Mouse (Mus musculus): ENCODE measurements around the gene Yipf3. TPM values are rescaled to one million over a fixed set of nuclear protein-coding genes. Genes with fewer than 3 reads are reported as not detected.

The Yipf3 gene
- total RNA-seq, 1 experiment: 59.3 TPM

- Histone ChIP-seq H3K9ac (ENCODE audit: insufficient read depth, low read depth, low read length, poor library complexity, severe bottlenecking) (no peak overlapping the region), H3K4me3 (ENCODE audit: insufficient read depth in 1 of 2, low read depth in 1 of 2, low read length in 2 of 2, poor library complexity in 1 of 2, severe bottlenecking in 1 of 2) (no peak overlapping the region), H3K36me3 (ENCODE audit: control insufficient read depth, insufficient read depth, low read length, poor library complexity, severe bottlenecking) (peaks cover 24% of the 10 kb centered on the region; the same call in 1 of the 2 replicates)
Observed at GRCm38 (mm10) chr17:46278011-46278765, 30.3 kb downstream of the Yipf3 start.

GRCm38 (mm10) chr17:46282483-46283123 is 34.7 kb downstream of the Yipf3 start, which contains the start of gene Tjap1:
Gene Tjap1, minus strand, starts transcription at chr17:46283026.
- H3K9ac ChIP-seq (ENCODE audit: insufficient read depth, low read depth, low read length, poor library complexity, severe bottlenecking): peak within 1 kb of the TSS; percentile 97
- H3K4me1 ChIP-seq (ENCODE audit: control insufficient read depth in 2 of 2, insufficient read depth in 2 of 2, low read length in 2 of 2, poor library complexity in 1 of 2): peaks cover 6 to 16% of the 10 kb centered on the region in 2 experiments
- peak; percentile 79 for TF ChIP-seq ZNF384 (IDR thresholded peaks at IDR 0.05; ENCODE audit: low read depth, low read length)
- 0 out of 2 replicates have a peak, but pooled peaks have one; percentile 60 for TF ChIP-seq HCFC1 (IDR thresholded peaks at IDR 0.05; ENCODE audit: borderline replicate concordance, insufficient read depth, low read length)
- no peak for TF ChIP-seq ZC3H11A (IDR thresholded peaks at IDR 0.05; ENCODE audit: borderline replicate concordance, low read depth, low read length)
- TF ChIP-seq CHD2 (IDR thresholded peaks at IDR 0.05; ENCODE audit: low read depth, low read length): 0 out of 2 replicates have a peak, but pooled peaks have one; percentile 37
- no peak for TF ChIP-seq MAFK (IDR thresholded peaks at IDR 0.05; ENCODE audit: insufficient read depth, low read depth, low read length)
- H3K9me3 ChIP-seq (ENCODE audit: control insufficient read depth, insufficient read depth, low read depth, low read length): no peaks in the 10 kb centered on the region
- peak; percentile 93 for DNase-seq (ENCODE audit: low read depth, low spot score)
- peaks cover 15% of the 10 kb centered on the region; the same call in 1 of the 2 replicates for H3K36me3 ChIP-seq (ENCODE audit: control insufficient read depth, insufficient read depth, low read length, poor library complexity, severe bottlenecking)
- H3K4me3 ChIP-seq (ENCODE audit: insufficient read depth in 1 of 2, low read depth in 1 of 2, low read length in 2 of 2, poor library complexity in 1 of 2, severe bottlenecking in 1 of 2): peak within 1 kb of the TSS; percentile 88 to 95
- peak within 1 kb of the TSS; percentile 95 for H3K27ac ChIP-seq (ENCODE audit: insufficient read depth, low read depth, low read length, poor library complexity, severe bottlenecking)
- in situ Hi-C loops (cut with MboI; ENCODE audit: low sequenced_read_pairs in 2 of 2, unreplicated experiment in 2 of 2): no loop called here

More at GRCm38 (mm10) chr17:46278011-46278765, 30.3 kb downstream of the Yipf3 start:
- Histone ChIP-seq H3K27ac (ENCODE audit: insufficient read depth, low read depth, low read length, poor library complexity, severe bottlenecking) (no peak overlapping the region), H3K4me1 (ENCODE audit: control insufficient read depth in 2 of 2, insufficient read depth in 2 of 2, low read length in 2 of 2, poor library complexity in 1 of 2) (peaks cover 3 to 12% of the 10 kb centered on the region in 2 experiments; a peak in 3 of 4 replicates), H3K9me3 (ENCODE audit: control insufficient read depth, insufficient read depth, low read depth, low read length) (no peaks in the 10 kb centered on the region)
- in situ Hi-C loops (cut with MboI; ENCODE audit: low sequenced_read_pairs in 2 of 2, unreplicated experiment in 2 of 2): no loop called here
- no peak for TF ChIP-seq ZC3H11A (IDR thresholded peaks at IDR 0.05; ENCODE audit: borderline replicate concordance, low read depth, low read length)
- no peak for TF ChIP-seq MAFK (IDR thresholded peaks at IDR 0.05; ENCODE audit: insufficient read depth, low read depth, low read length)
- TF ChIP-seq ZNF384 (IDR thresholded peaks at IDR 0.05; ENCODE audit: low read depth, low read length): no peak
- TF ChIP-seq CHD2 (IDR thresholded peaks at IDR 0.05; ENCODE audit: low read depth, low read length): no peak
- TF ChIP-seq HCFC1 (IDR thresholded peaks at IDR 0.05; ENCODE audit: borderline replicate concordance, insufficient read depth, low read length): no peak
- DNase-seq (ENCODE audit: low read depth, low spot score): no peak

DNA sequence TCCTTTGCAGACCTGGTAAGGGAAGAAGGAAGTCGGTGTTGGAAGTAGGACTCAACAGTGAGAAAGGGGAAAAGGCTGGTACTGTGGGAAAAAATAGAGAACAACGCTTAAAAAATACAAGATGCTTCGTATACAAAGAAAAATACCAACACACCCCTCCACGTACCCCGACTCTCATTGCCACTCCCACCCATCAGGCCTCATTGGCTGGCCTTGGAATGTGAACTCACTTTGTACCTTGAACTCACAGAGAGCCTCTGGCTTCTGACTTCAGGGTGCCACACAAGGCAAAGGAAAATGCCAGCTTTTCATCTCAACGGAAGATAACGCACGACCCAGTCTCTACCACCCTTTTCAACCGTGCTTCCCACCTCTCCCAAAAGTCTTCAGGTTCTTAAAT is 35.3 kb downstream of the Yipf3 start:
- Histone ChIP-seq H3K4me3 (ENCODE audit: insufficient read depth in 1 of 2, low read depth in 1 of 2, low read length in 2 of 2, poor library complexity in 1 of 2, severe bottlenecking in 1 of 2) (peak overlapping the region; percentile 88 to 95; a peak in 2 of 4 replicates), H3K36me3 (ENCODE audit: control insufficient read depth, insufficient read depth, low read length, poor library complexity, severe bottlenecking) (peaks cover 13% of the 10 kb centered on the region; the same call in 1 of the 2 replicates), H3K4me1 (ENCODE audit: control insufficient read depth in 2 of 2, insufficient read depth in 2 of 2, low read length in 2 of 2, poor library complexity in 1 of 2) (peaks cover 8 to 19% of the 10 kb centered on the region in 2 experiments), H3K27ac (ENCODE audit: insufficient read depth, low read depth, low read length, poor library complexity, severe bottlenecking) (no peak overlapping the region), H3K9ac (ENCODE audit: insufficient read depth, low read depth, low read length, poor library complexity, severe bottlenecking) (no peak overlapping the region; the same call in 1 of the 2 replicates), H3K9me3 (ENCODE audit: control insufficient read depth, insufficient read depth, low read depth, low read length) (no peaks in the 10 kb centered on the region)
- in situ Hi-C loops (cut with MboI; ENCODE audit: low sequenced_read_pairs in 2 of 2, unreplicated experiment in 2 of 2): no loop called here
- TF ChIP-seq HCFC1 (IDR thresholded peaks at IDR 0.05; ENCODE audit: borderline replicate concordance, insufficient read depth, low read length) (no peak), ZNF384 (IDR thresholded peaks at IDR 0.05; ENCODE audit: low read depth, low read length) (no peak), ZC3H11A (IDR thresholded peaks at IDR 0.05; ENCODE audit: borderline replicate concordance, low read depth, low read length) (no peak), MAFK (IDR thresholded peaks at IDR 0.05; ENCODE audit: insufficient read depth, low read depth, low read length) (no peak), CHD2 (IDR thresholded peaks at IDR 0.05; ENCODE audit: low read depth, low read length) (no peak)
- no peak for DNase-seq (ENCODE audit: low read depth, low spot score)

GRCm38 (mm10) chr17:46283911-46284310 is 36.0 kb downstream of the Yipf3 start:
- no peaks in the 10 kb centered on the region for H3K9me3 ChIP-seq (ENCODE audit: control insufficient read depth, insufficient read depth, low read depth, low read length)
- in situ Hi-C loops (cut with MboI; ENCODE audit: low sequenced_read_pairs in 2 of 2, unreplicated experiment in 2 of 2): no loop called here
- no peak for DNase-seq (ENCODE audit: low read depth, low spot score)

More at GRCm38 (mm10) chr17:46283911-46284310, 36.0 kb downstream of the Yipf3 start:
- no peak overlapping the region for H3K4me3 ChIP-seq (ENCODE audit: insufficient read depth in 1 of 2, low read depth in 1 of 2, low read length in 2 of 2, poor library complexity in 1 of 2, severe bottlenecking in 1 of 2)
- H3K36me3 ChIP-seq (ENCODE audit: control insufficient read depth, insufficient read depth, low read length, poor library complexity, severe bottlenecking): peaks cover 8% of the 10 kb centered on the region; the same call in 1 of the 2 replicates
- no peak for TF ChIP-seq HCFC1 (IDR thresholded peaks at IDR 0.05; ENCODE audit: borderline replicate concordance, insufficient read depth, low read length)
- TF ChIP-seq MAFK (IDR thresholded peaks at IDR 0.05; ENCODE audit: insufficient read depth, low read depth, low read length): no peak
- no peak for TF ChIP-seq ZNF384 (IDR thresholded peaks at IDR 0.05; ENCODE audit: low read depth, low read length)
- no peak for TF ChIP-seq CHD2 (IDR thresholded peaks at IDR 0.05; ENCODE audit: low read depth, low read length)
- TF ChIP-seq ZC3H11A (IDR thresholded peaks at IDR 0.05; ENCODE audit: borderline replicate concordance, low read depth, low read length): no peak
- no peak overlapping the region for H3K9ac ChIP-seq (ENCODE audit: insufficient read depth, low read depth, low read length, poor library complexity, severe bottlenecking)
- peaks cover 8 to 19% of the 10 kb centered on the region in 2 experiments for H3K4me1 ChIP-seq (ENCODE audit: control insufficient read depth in 2 of 2, insufficient read depth in 2 of 2, low read length in 2 of 2, poor library complexity in 1 of 2)
- no peak overlapping the region for H3K27ac ChIP-seq (ENCODE audit: insufficient read depth, low read depth, low read length, poor library complexity, severe bottlenecking)
